Mouse (Mus musculus) ovary, postnatal 14 days (tissue): ENCODE results near the gene Dock8.
"Not testable (repeated sequence)": the region's sequence is repeated elsewhere in the genome, so short reads cannot be mapped to it uniquely, and the experiment has no call there.

Experiments
- DNase-seq: peaks from one replicate; pipeline ENCODE4 v3.0.0; 2022; ENCODE audit warnings: low spot score

Dock8 gene

DNA sequence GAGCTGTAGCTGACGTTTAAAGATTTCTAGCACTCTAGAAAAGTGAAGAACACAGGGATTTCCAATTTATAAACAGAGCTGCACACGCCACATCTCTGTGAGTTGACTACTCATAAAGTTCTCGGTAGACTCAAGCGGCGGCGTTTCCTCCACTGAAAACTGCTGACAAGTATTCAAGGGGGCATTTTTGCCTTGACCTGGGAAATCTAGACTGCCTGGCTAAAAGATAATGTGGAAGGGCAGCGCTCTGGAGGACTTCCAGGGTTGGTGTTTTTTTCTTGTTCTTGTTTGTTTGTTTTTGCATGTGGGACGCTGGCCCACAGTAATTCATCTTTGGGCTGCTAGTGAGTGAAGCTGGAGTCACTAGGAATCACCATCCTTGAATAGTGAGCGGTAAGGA, 819 bp downstream of the Dock8 start:
- DNase-seq, result no peak

GRCm38 (mm10) chr19:25002032-25002431, 2.7 kb downstream of the Dock8 start:
- no peak for DNase-seq

- DNase-seq, result no peak
These were observed 3.5 kb downstream of the Dock8 start for GRCm38 (mm10) chr19:25002828-25003227.

GRCm38 (mm10) chr19:25003810-25004209, 4.5 kb downstream of the Dock8 start:
- no peak for DNase-seq

DNA sequence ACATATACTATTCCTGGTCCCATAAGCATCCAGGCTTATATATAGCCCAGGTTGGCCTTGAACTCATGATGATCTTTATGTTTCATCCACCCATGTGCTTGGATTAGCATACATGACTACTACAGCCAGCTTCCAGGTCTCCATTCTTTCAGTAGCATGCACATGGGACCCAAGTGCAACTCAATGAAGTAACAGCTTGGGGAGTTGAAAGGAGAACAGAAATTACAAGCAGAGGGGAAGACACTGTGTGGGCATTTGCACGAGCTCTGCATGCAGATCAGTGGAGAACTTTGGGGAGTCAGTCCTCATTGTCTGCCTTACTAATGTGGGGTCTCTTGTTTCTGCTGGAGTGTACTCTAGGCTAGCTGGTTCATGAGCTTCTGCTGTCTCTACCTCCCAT, 7.4 kb downstream of the Dock8 start:
- DNase-seq, result no peak

- DNase-seq, result no peak
These were observed 9.2 kb downstream of the Dock8 start for GRCm38 (mm10) chr19:25008509-25008908.

- DNase-seq, result no peak
These were observed 23.4 kb downstream of the Dock8 start for GRCm38 (mm10) chr19:25022766-25023165.

DNA sequence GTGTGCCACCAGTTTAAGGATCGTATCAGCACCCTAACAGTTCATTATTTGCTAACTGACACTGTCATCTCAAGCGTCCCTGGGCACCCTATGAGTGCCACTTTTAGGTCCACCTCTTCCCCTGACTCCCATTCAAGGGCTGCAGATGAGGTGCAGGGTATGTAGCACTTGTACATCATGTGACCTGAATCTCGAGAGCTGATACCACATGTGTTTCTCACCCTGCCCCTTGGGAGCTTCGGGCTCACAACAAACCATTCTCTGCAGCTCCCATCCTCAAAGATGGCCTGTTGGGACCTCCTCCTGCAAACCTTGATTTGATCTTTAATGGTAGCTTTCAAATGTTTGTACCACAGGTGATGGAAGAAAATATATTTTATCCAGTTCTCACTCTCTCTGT, 32.4 kb downstream of the Dock8 start:
- no peak for DNase-seq

DNA sequence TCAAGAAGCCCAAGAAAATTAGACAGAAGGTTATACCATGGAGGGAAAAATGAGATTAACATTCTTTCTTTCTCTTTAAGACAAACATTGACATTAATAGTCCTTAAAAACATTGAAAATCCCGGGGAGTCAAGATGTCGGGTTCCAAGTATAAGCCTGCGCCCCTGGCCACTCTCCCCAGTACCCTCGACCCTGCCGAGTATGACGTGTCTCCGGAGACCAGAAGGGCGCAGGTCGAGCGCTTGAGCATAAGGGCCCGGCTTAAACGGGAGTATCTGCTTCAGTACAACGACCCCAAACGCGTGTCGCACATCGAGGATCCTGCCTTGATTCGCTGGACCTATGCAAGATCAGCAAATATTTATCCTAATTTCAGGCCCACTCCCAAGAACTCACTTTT, 33.7 kb downstream of the Dock8 start:
- DNase-seq, result not testable (repeated sequence)

- DNase-seq, result no peak
These were observed 36.5 kb downstream of the Dock8 start for GRCm38 (mm10) chr19:25035825-25036224.

- DNase-seq, result no peak
These were observed 37.5 kb downstream of the Dock8 start for GRCm38 (mm10) chr19:25036784-25037183.

DNA sequence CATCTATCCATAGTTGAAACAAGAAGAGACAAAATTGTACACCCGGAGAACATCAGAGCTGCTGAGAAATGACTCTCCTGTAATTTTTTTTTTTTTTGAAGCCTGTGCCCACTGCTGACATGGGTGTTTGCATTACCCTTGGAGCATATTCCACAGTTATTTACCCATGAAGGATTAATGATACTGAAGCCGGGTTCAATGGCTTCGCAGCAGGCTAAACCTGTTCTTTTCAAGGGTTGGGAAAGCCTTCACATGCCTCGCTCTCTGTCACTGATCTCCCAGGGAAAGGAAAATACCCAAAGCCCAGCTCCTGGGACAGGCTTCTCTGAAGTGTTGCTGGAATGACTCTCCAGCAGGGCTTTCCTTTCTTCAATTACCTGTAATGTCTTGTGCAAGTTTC, 37.9 kb downstream of the Dock8 start:
- no peak for DNase-seq

- no peak for DNase-seq
These were observed 39.0 kb downstream of the Dock8 start for GRCm38 (mm10) chr19:25038293-25038692.

GRCm38 (mm10) chr19:25041209-25041608, 41.9 kb downstream of the Dock8 start:
- no peak for DNase-seq

- DNase-seq, result no peak
These were observed 43.6 kb downstream of the Dock8 start for GRCm38 (mm10) chr19:25042973-25043372.

DNA sequence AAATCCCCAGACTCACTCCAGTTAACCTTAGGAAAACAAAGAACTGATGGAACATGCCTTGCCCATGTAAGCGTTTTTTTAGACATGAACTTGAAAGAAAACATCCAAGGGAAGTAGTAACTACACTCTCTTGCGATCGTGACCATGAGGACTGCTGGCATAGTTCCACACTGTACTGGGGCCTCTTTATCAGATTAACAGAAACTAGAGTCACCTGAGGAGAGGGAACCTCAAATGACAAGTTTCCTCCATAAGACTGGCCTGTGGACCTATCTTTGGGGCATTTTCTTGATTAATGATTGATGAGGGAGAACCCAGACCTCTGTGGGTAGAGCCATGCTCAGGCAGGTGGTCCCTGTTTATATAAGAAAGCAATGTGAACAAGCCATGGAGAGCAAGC, 44.7 kb downstream of the Dock8 start:
- DNase-seq, result no peak

GRCm38 (mm10) chr19:25052355-25052754, 53.0 kb downstream of the Dock8 start:
- DNase-seq, result no peak

- DNase-seq, result no peak
These were observed 53.8 kb downstream of the Dock8 start for GRCm38 (mm10) chr19:25053152-25053551.

GRCm38 (mm10) chr19:25055025-25055424, 55.7 kb downstream of the Dock8 start:
- DNase-seq, result no peak

- DNase-seq, result no peak
These were observed 56.2 kb downstream of the Dock8 start for GRCm38 (mm10) chr19:25055559-25055958.

GRCm38 (mm10) chr19:25056224-25056623, 56.9 kb downstream of the Dock8 start:
- no peak for DNase-seq

- no peak for DNase-seq
These were observed 58.5 kb downstream of the Dock8 start for GRCm38 (mm10) chr19:25057826-25058225.

GRCm38 (mm10) chr19:25059847-25060364, 60.6 kb downstream of the Dock8 start:
- DNase-seq, result no peak

GRCm38 (mm10) chr19:25060375-25060774, 61.0 kb downstream of the Dock8 start:
- DNase-seq, result peak; percentile 20
